Comparison of ENCODE assay signal across 9 mouse cellular contexts in the genomic region with DNA sequence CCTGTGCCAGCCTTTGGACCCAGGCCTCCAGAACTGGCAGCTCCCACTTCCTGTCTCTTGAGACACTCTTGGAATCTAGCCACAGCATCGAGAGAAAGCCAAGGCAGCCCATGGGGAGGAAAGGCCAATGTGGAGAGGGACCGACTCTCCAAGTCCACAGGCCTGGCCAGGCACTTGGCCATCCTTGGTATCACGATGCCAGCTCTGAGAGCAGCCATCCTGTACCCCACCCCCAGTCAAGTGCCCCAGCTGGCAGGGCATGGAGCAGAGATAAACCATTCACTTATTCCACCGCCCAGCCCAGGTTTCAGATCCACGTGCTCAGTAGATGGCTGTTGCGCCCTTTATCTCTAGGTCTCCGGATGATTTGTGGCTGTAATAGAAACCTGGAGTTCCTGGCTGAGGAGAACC. TPM values are rescaled to one million over a fixed set of nuclear protein-coding genes. Genes with fewer than 3 reads are reported as not detected.
DNase-seq lines count a peak whose midpoint lies in the region; ATAC-seq and TF ChIP-seq lines count a peak whose summit lies in the region.
"Had no signal": no experiment of that assay in that cellular context is flagged by ENCODE, and none has a peak within 500 bp of the region (broad histone marks: within the 10 kb centered on the region; RNA-seq: fewer than 3 reads in every experiment).

No protein-coding gene starts in this region.

- intact Hi-C loops in left cerebral cortex, postnatal 25 days (cut with DNase I) = no loop called here

- no peaks in the 10 kb centered on the region for H3K27me3 ChIP-seq in midbrain, postnatal 0 days (ENCODE audit: insufficient read depth, low read length)
- no peaks in the 10 kb centered on the region for H3K27me3 ChIP-seq in midbrain, embryonic 10.5 days (ENCODE audit: low read depth, poor library complexity, severe bottlenecking)
- H3K27me3 ChIP-seq: midbrain, embryonic 12.5 days had no signal

- no peak overlapping the region for H3K27ac ChIP-seq in midbrain, postnatal 0 days (ENCODE audit: low read depth, low read length)
- no peak overlapping the region for H3K27ac ChIP-seq in midbrain, embryonic 10.5 days (replicated peaks)
- H3K27ac ChIP-seq: midbrain, embryonic 12.5 days had no signal

- H3K9ac ChIP-seq in midbrain, postnatal 0 days (replicated peaks; ENCODE audit: low read length, poor library complexity, severe bottlenecking) = no peak overlapping the region
- H3K9ac ChIP-seq: midbrain, embryonic 12.5 days had no signal

- no peak overlapping the region for H3K4me2 ChIP-seq in midbrain, postnatal 0 days (ENCODE audit: low read depth, low read length, poor library complexity, severe bottlenecking)
- H3K4me2 ChIP-seq: midbrain, embryonic 12.5 days had no signal

- WGBS in midbrain, postnatal 0 days = 83% methylated on average over 7 of the region's 7 CpGs
- WGBS in midbrain, embryonic 10.5 days = 90% methylated on average over 7 of the region's 7 CpGs

- no peaks in the 10 kb centered on the region for H3K36me3 ChIP-seq in midbrain, postnatal 0 days (ENCODE audit: insufficient read depth, low read length)
- H3K36me3 ChIP-seq in midbrain, embryonic 10.5 days = no peaks in the 10 kb centered on the region
- H3K36me3 ChIP-seq: midbrain, embryonic 12.5 days had no signal

- no peaks in the 10 kb centered on the region for H3K9me3 ChIP-seq in midbrain, postnatal 0 days (ENCODE audit: low read length)
- H3K9me3 ChIP-seq in midbrain, embryonic 10.5 days (replicated peaks) = no peaks in the 10 kb centered on the region
- H3K9me3 ChIP-seq: midbrain, embryonic 12.5 days had no signal

- H3K4me3 ChIP-seq in midbrain, postnatal 0 days (ENCODE audit: low read depth, low read length) = no peak overlapping the region
- no peak overlapping the region for H3K4me3 ChIP-seq in midbrain, embryonic 10.5 days
- H3K4me3 ChIP-seq: midbrain, embryonic 12.5 days had no signal

- H3K4me1 ChIP-seq in midbrain, postnatal 0 days (ENCODE audit: insufficient read depth, low read length) = no peaks in the 10 kb centered on the region
- peaks cover 10% of the 10 kb centered on the region; the same call in 1 of the 2 replicates for H3K4me1 ChIP-seq in midbrain, embryonic 10.5 days

- no peak for TF ChIP-seq CTCF in midbrain, postnatal 0 days (IDR thresholded peaks at IDR 0.05)

- DNase-seq in adrenal gland, adult 2 months = peak; percentile 66
- DNase-seq in adrenal gland, postnatal 4 days (ENCODE audit: low spot score in 2 of 2) = no peak
- DNase-seq in midbrain, postnatal 0 days (ENCODE audit: low spot score) = peak; percentile 87
- no peak for DNase-seq in midbrain, embryonic 10.5 days (ENCODE audit: low spot score)
- DNase-seq in left cerebral cortex, postnatal 25 days (ENCODE audit: low spot score in 2 of 2) = peak; percentile 4 to 44
- no peak for DNase-seq in embryo, embryonic 10 days (ENCODE audit: low spot score)

- ATAC-seq in midbrain, postnatal 0 days (ENCODE audit: low FRiP score) = peak; percentile 41
- 0 out of 2 replicates have a peak, but pooled peaks have one; percentile 33 for ATAC-seq in frontal cortex, adult (ENCODE audit: low TSS enrichment)
- ATAC-seq in inflammation-experienced regulatory T-cells, adult 6 months = no peak

RNA-seq across cellular contexts. Expression of a gene that starts 40.3 kb away (rescaled TPM):
- total RNA-seq in adrenal gland, adult 2 months (2021) = 1,000 to 10,000 TPM in 1 of 2 experiments, 100 to 1,000 TPM in 1; 836 to 1,053 TPM
- 128 and 138 TPM in 2 replicates for polyA plus RNA-seq in adrenal gland, adult 2 months (2012; rRNA removed)
- 1,000 to 10,000 TPM; 1,443 to 1,504 TPM for total RNA-seq in adrenal gland, postnatal 4 days (2021)
- 487 and 626 TPM in 2 replicates for total RNA-seq in midbrain, postnatal 0 days (2014; rRNA removed)
- polyA plus RNA-seq in midbrain, postnatal 0 days (2015; fragmentation: Nextera tagmentation; extraction: Ambion mirVana) = 1,038 and 1,114 TPM in 2 replicates
- polyA plus RNA-seq in midbrain, embryonic 10.5 days (2016; fragmentation: Nextera tagmentation; extraction: Ambion mirVana) = 1,262 and 1,429 TPM in 2 replicates
- total RNA-seq in left cerebral cortex, postnatal 25 days (2021) = 100 to 1,000 TPM; 500 to 511 TPM
- 1,000 to 10,000 TPM; 1,830 to 2,995 (median 2,931) TPM for polyA plus RNA-seq in inflammation-experienced regulatory T-cells, adult 6 months (2017; shearing (Covaris generic))

RNA-seq across cellular contexts. Expression of a gene that starts 51.0 kb away (rescaled TPM):
- not detected for total RNA-seq in adrenal gland, adult 2 months (2021)
- polyA plus RNA-seq in adrenal gland, adult 2 months (2012; rRNA removed) = not detected in 2 replicates
- total RNA-seq in adrenal gland, postnatal 4 days (2021) = not detected
- total RNA-seq in midbrain, postnatal 0 days (2014; rRNA removed) = not detected in 2 replicates
- polyA plus RNA-seq in midbrain, postnatal 0 days (2015; fragmentation: Nextera tagmentation; extraction: Ambion mirVana) = not detected in 2 replicates
- polyA plus RNA-seq in midbrain, embryonic 10.5 days (2016; fragmentation: Nextera tagmentation; extraction: Ambion mirVana) = not detected in 2 replicates
- not detected for total RNA-seq in left cerebral cortex, postnatal 25 days (2021)
- under 1 TPM in 1 of 3 experiments, not detected in 2; 0.85 TPM for polyA plus RNA-seq in inflammation-experienced regulatory T-cells, adult 6 months (2017; shearing (Covaris generic))
- polyA plus RNA-seq: midbrain, embryonic 12.5 days had no signal

Comparison
In these comparisons a context has a peak if more than half of its experiments do, and no peak if none do; other contexts are left out.
1. DNase-seq: peak in adrenal gland, adult 2 months (single experiment), midbrain, postnatal 0 days (single experiment) and left cerebral cortex, postnatal 25 days (2 of 2); none in adrenal gland, postnatal 4 days (0 of 2), midbrain, embryonic 10.5 days (single experiment) and embryo, embryonic 10 days (single experiment).